Mouse (Mus musculus) neural tube, embryonic 15.5 days (tissue): ENCODE measurements around the gene Lhfpl5. TPM values are rescaled to one million over a fixed set of nuclear protein-coding genes. Genes with fewer than 3 reads are reported as not detected.

Source experiments
- ATAC-seq: fragments of 200-750 bp; cut with Nextera tagmentation; 2 replicates; pipeline ENCODE4 v1.8.0; 2017; ENCODE audit warnings: mild to moderate bottlenecking, moderate TSS enrichment, moderate library complexity; ENCODE audit not compliant: low FRiP score
- H3K27ac ChIP-seq: fragments of 300-500 bp; sonication (generic); replicated peaks from 2 replicates; pipeline ENCODE4 v1.5.1; 2015; ENCODE audit warnings: mild to moderate bottlenecking, inconsistent platforms
- H3K27me3 ChIP-seq: fragments of 300-500 bp; sonication (generic); replicated peaks from 2 replicates; pipeline ENCODE4 v1.6.1; 2015; ENCODE audit warnings: inconsistent platforms
- H3K36me3 ChIP-seq: fragments of 300-500 bp; sonication (generic); 2 replicates; pipeline ENCODE4 v1.6.1; 2015; ENCODE audit warnings: inconsistent platforms
- H3K4me1 ChIP-seq: fragments of 300-500 bp; sonication (generic); 2 replicates; pipeline ENCODE4 v1.6.1; 2015; ENCODE audit warnings: inconsistent platforms
- H3K4me2 ChIP-seq: fragments of 300-500 bp; sonication (generic); 2 replicates; pipeline ENCODE4 v1.6.1; 2015; ENCODE audit warnings: inconsistent platforms, mild to moderate bottlenecking, moderate library complexity
- H3K4me3 ChIP-seq: fragments of 300-500 bp; sonication (generic); replicated peaks from 2 replicates; pipeline ENCODE4 v1.5.1; 2015; ENCODE audit warnings: mild to moderate bottlenecking, inconsistent platforms
- H3K9ac ChIP-seq: fragments of 300-500 bp; sonication (generic); replicated peaks from 2 replicates; pipeline ENCODE4 v1.6.1; 2015; ENCODE audit warnings: mild to moderate bottlenecking, inconsistent platforms
- H3K9me3 ChIP-seq: fragments of 300-500 bp; sonication (generic); replicated peaks from 2 replicates; pipeline ENCODE4 v1.6.1; 2016; ENCODE audit warnings: inconsistent platforms
- WGBS: fragments of 180-500 bp; shearing (Covaris S2); methylation state at CpG from one replicate; pipeline ENCODE4 v1.1.7; 2015; ENCODE audit warnings: mixed read lengths; 5-methylcytosine and 5-hydroxymethylcytosine counted together
- microRNA-seq: library from miRNA; unstranded; fragments of <30 nt; microRNA quantifications from one replicate; pipeline ENCODE4, GENCODE M21; 2017
- polyA plus RNA-seq: library from polyadenylated mRNA; unstranded; fragments of >200 nt; fragmentation: Nextera tagmentation; extraction: Ambion mirVana; gene quantifications from 2 replicates; pipeline ENCODE4 v1.2.1, GENCODE M21; 2015

Gene Lhfpl5
- polyA plus RNA-seq, 1 experiment from 2014 or later, result 20.2 TPM

DNA sequence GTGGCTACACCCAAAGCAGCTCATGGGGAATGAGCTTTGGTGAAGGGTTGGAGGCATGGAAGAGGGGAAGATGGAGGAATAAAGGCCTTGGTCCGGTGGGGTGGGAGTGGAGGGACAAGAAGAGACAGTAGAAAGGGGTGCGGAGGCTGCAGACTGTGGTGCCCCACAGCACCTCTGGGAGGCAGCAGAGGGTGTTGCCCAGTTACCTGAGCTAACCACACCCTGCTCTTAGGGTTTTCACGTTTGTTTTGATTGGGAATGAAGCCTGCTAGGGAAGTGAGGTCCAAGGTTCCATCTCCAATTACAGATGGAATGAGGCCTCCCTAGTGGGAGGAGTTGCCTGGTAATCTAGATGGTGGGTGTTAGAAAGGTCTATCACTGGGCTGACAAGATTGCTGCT is 53.7 kb downstream of the Lhfpl5 start:
- Histone ChIP-seq H3K4me1 (no peaks in the 10 kb centered on the region), H3K4me3 (no peak overlapping the region), H3K27ac (no peak overlapping the region), H3K27me3 (no peaks in the 10 kb centered on the region), H3K4me2 (no peak overlapping the region), H3K9ac (no peak overlapping the region), H3K36me3 (no peaks in the 10 kb centered on the region), H3K9me3 (no peaks in the 10 kb centered on the region)
- ATAC-seq, result no peak
- WGBS, result 55% methylated on average over 3 of the region's 3 CpGs

Small RNA genes lying within 50 kb of the gene (microRNA-seq; reads per million reads assigned to microRNA genes)
- gene Gm25195 (not detected), gene Mir6969 (not detected)

Other genes with a start within 250 kb of the Lhfpl5 start
- 329 and 387 TPM in 2 replicates for gene Rpl10a, start 247.2 kb upstream of the Lhfpl5 start, polyA plus RNA-seq
- 1.5 and 3.2 TPM in 2 replicates for gene Tead3, start 224.8 kb upstream of the Lhfpl5 start, polyA plus RNA-seq
- 1.1 and 1.5 TPM in 2 replicates for gene Tulp1, start 210.4 kb upstream of the Lhfpl5 start, polyA plus RNA-seq
- gene Fkbp5, start 58.1 kb upstream of the Lhfpl5 start, polyA plus RNA-seq, result 27.2 and 51.1 TPM in 2 replicates
- not detected in 2 replicates for gene Armc12, start 44.8 kb upstream of the Lhfpl5 start, polyA plus RNA-seq
- not detected in 2 replicates for gene Clpsl2, start 26.2 kb upstream of the Lhfpl5 start, polyA plus RNA-seq
- 20.5 TPM in 1 of 2 replicates, not detected in the other for gene Clps, start 14.9 kb upstream of the Lhfpl5 start, polyA plus RNA-seq
- gene Srpk1, start 47.1 kb downstream of the Lhfpl5 start, polyA plus RNA-seq, result 85.4 and 90.7 TPM in 2 replicates
- gene Slc26a8, start 114.6 kb downstream of the Lhfpl5 start, polyA plus RNA-seq, result 0.88 and 1.0 TPM in 2 replicates
- 25.2 and 31.0 TPM in 2 replicates for gene Mapk14, start 115.7 kb downstream of the Lhfpl5 start, polyA plus RNA-seq
- 2.7 and 3.0 TPM in 2 replicates for gene AC170998.1, start 150.4 kb downstream of the Lhfpl5 start, polyA plus RNA-seq
- 1.2 and 13.6 TPM in 2 replicates for gene Mapk13, start 193.7 kb downstream of the Lhfpl5 start, polyA plus RNA-seq
- gene Brpf3, start 225.4 kb downstream of the Lhfpl5 start, polyA plus RNA-seq, result 7.0 and 10.9 TPM in 2 replicates